In the genomic region with DNA sequence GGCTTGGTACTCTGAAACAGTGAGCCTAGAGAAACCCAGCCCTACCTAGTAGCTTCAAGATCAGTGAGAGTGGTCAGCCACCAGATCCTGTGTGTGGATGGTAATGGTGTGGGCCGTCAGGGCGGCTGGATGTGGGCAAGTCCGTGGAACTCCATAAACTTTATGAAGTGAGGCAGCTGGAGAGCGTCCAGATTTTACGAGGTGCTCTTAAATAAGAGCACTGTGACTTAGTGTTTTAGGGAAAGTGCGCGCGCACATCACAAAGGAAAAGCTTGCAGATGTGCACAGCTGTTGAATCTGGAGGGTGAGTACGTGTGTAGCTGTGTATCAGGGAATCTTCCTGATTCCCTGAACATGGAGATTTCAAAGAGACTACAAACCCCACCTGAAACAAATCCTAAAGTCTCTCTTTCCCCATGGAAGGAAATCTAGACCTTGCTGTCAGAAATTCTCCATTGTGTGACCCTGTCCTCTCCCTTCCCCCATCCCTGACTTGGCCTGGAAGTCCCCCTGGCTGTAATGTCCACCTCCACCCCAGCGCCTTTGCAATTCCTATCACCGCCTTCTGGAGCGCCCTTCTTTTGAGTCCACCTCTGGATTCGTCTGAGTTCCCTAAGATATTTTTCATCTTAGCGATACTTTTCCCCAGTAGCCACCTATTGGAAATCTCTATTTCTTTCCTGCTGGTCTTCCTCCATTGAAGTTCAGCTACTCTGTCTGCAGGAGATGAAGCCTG, we compare ENCODE assay signal across 12 mouse cellular contexts.
DNase-seq lines count a peak whose midpoint lies in the region; ATAC-seq and TF ChIP-seq lines count a peak whose summit lies in the region.
"Had no signal": no experiment of that assay in that cellular context is flagged by ENCODE, and none has a peak within 500 bp of the region (broad histone marks: within the 10 kb centered on the region; RNA-seq: fewer than 3 reads in every experiment).

No protein-coding gene starts in this region.

- DNase-seq in kidney, adult 11 months: no peak
- DNase-seq in midbrain, embryonic 14.5 days: no peak
- DNase-seq in limb, embryonic 11.5 days (ENCODE audit: low spot score): peak; percentile 77
- DNase-seq in stomach, postnatal 0 days (ENCODE audit: low spot score): no peak
- DNase-seq in adrenal gland, postnatal 14 days: no peak
- DNase-seq: cerebellum, adult 8-10 months; heart, adult 2 months; liver, embryonic 13.5 days; thymus, postnatal 14 days had no signal

- no peak for TF ChIP-seq EP300 in stomach, postnatal 0 days (optimal IDR thresholded peaks at IDR 0.05)

- peak overlapping the region; percentile 56 for H3K27ac ChIP-seq in kidney, embryonic 15.5 days
- H3K27ac ChIP-seq in midbrain, embryonic 15.5 days: peak overlapping the region; percentile 7; the same call in 1 of the 2 replicates
- H3K27ac ChIP-seq in midbrain, embryonic 14.5 days (replicated peaks; ENCODE audit: low read depth, low read length): no peak overlapping the region; the same call in 1 of the 2 replicates
- H3K27ac ChIP-seq in limb, embryonic 11.5 days (replicated peaks; ENCODE audit: low read depth, low read length): no peak overlapping the region
- H3K27ac ChIP-seq in stomach, postnatal 0 days (replicated peaks): no peak overlapping the region
- H3K27ac ChIP-seq: embryonic facial prominence, embryonic 10.5 days; heart, adult 2 months; liver, embryonic 13.5 days had no signal

- H3K36me3 ChIP-seq in kidney, embryonic 15.5 days: no peaks in the 10 kb centered on the region
- no peaks in the 10 kb centered on the region for H3K36me3 ChIP-seq in midbrain, embryonic 15.5 days (replicated peaks)
- H3K36me3 ChIP-seq in midbrain, embryonic 14.5 days (ENCODE audit: control insufficient read depth, insufficient read depth, low read length): no peaks in the 10 kb centered on the region
- no peaks in the 10 kb centered on the region for H3K36me3 ChIP-seq in limb, embryonic 11.5 days (ENCODE audit: control insufficient read depth, insufficient read depth, low read length)
- H3K36me3 ChIP-seq in stomach, postnatal 0 days (ENCODE audit: control insufficient read depth, insufficient read depth, low read length): no peaks in the 10 kb centered on the region
- H3K36me3 ChIP-seq: embryonic facial prominence, embryonic 10.5 days; liver, embryonic 13.5 days had no signal

- peak; percentile 35 for TF ChIP-seq CTCF in stomach, postnatal 0 days (IDR thresholded peaks at IDR 0.05; ENCODE audit: low read depth)

- no peaks in the 10 kb centered on the region for H3K27me3 ChIP-seq in kidney, embryonic 15.5 days
- no peaks in the 10 kb centered on the region for H3K27me3 ChIP-seq in midbrain, embryonic 15.5 days (replicated peaks)
- no peaks in the 10 kb centered on the region for H3K27me3 ChIP-seq in midbrain, embryonic 14.5 days (ENCODE audit: control insufficient read depth, insufficient read depth, low read length)
- H3K27me3 ChIP-seq in limb, embryonic 11.5 days (ENCODE audit: control insufficient read depth, insufficient read depth, low read length): no peaks in the 10 kb centered on the region
- H3K27me3 ChIP-seq in stomach, postnatal 0 days (ENCODE audit: control insufficient read depth, insufficient read depth, low read length): no peaks in the 10 kb centered on the region
- H3K27me3 ChIP-seq: liver, embryonic 13.5 days had no signal

- WGBS in kidney, embryonic 15.5 days: 37% methylated on average over 14 of the region's 14 CpGs
- 87% methylated on average over 14 of the region's 14 CpGs for WGBS in midbrain, embryonic 15.5 days
- WGBS in midbrain, embryonic 14.5 days: 85% methylated on average over 14 of the region's 14 CpGs
- WGBS in limb, embryonic 11.5 days: 35% methylated on average over 14 of the region's 14 CpGs
- 64% methylated on average over 14 of the region's 14 CpGs for WGBS in stomach, postnatal 0 days

- peak; percentile 44; the same call in 1 of the 2 replicates for ATAC-seq in kidney, embryonic 15.5 days (replicated peaks; ENCODE audit: low FRiP score)
- ATAC-seq in midbrain, embryonic 15.5 days (replicated peaks): no peak
- ATAC-seq in midbrain, embryonic 14.5 days (ENCODE audit: low FRiP score, low TSS enrichment): no peak
- ATAC-seq in limb, embryonic 11.5 days (ENCODE audit: insufficient number of reproducible peaks, low FRiP score, low TSS enrichment, low read depth): peak; percentile 87
- no peak for ATAC-seq in stomach, postnatal 0 days (ENCODE audit: low FRiP score, low TSS enrichment)

- no peaks in the 10 kb centered on the region for H3K9me3 ChIP-seq in kidney, embryonic 15.5 days (replicated peaks)
- H3K9me3 ChIP-seq in midbrain, embryonic 15.5 days: no peaks in the 10 kb centered on the region
- no peaks in the 10 kb centered on the region for H3K9me3 ChIP-seq in midbrain, embryonic 14.5 days (ENCODE audit: control insufficient read depth, low read length)
- H3K9me3 ChIP-seq in limb, embryonic 11.5 days (ENCODE audit: control insufficient read depth, low read length): no peaks in the 10 kb centered on the region
- no peaks in the 10 kb centered on the region for H3K9me3 ChIP-seq in stomach, postnatal 0 days (ENCODE audit: control insufficient read depth, low read length)
- H3K9me3 ChIP-seq: embryonic facial prominence, embryonic 10.5 days; liver, embryonic 13.5 days had no signal

- H3K4me2 ChIP-seq in kidney, embryonic 15.5 days: no peak overlapping the region
- H3K4me2 ChIP-seq in midbrain, embryonic 15.5 days: no peak overlapping the region
- H3K4me2 ChIP-seq in midbrain, embryonic 14.5 days (ENCODE audit: low read length): no peak overlapping the region
- no peak overlapping the region for H3K4me2 ChIP-seq in limb, embryonic 11.5 days (ENCODE audit: low read depth, severe bottlenecking)
- no peak overlapping the region for H3K4me2 ChIP-seq in stomach, postnatal 0 days (replicated peaks; ENCODE audit: low read depth)
- H3K4me2 ChIP-seq: liver, embryonic 13.5 days had no signal

- H3K9ac ChIP-seq in kidney, embryonic 15.5 days: no peak overlapping the region
- no peak overlapping the region for H3K9ac ChIP-seq in midbrain, embryonic 15.5 days
- H3K9ac ChIP-seq in midbrain, embryonic 14.5 days (replicated peaks; ENCODE audit: low read length): no peak overlapping the region
- H3K9ac ChIP-seq in limb, embryonic 11.5 days (ENCODE audit: low read length): no peak overlapping the region
- H3K9ac ChIP-seq in stomach, postnatal 0 days (ENCODE audit: low read length): no peak overlapping the region
- H3K9ac ChIP-seq: liver, embryonic 13.5 days had no signal

- no peak overlapping the region for H3K4me3 ChIP-seq in kidney, embryonic 15.5 days (replicated peaks)
- H3K4me3 ChIP-seq in midbrain, embryonic 15.5 days: no peak overlapping the region
- H3K4me3 ChIP-seq in midbrain, embryonic 14.5 days (replicated peaks; ENCODE audit: low read depth, low read length): no peak overlapping the region
- H3K4me3 ChIP-seq in limb, embryonic 11.5 days (ENCODE audit: low read depth, low read length): no peak overlapping the region
- no peak overlapping the region for H3K4me3 ChIP-seq in stomach, postnatal 0 days (ENCODE audit: low read depth, low read length)
- H3K4me3 ChIP-seq: embryonic facial prominence, embryonic 10.5 days; heart, adult 2 months; liver, embryonic 13.5 days had no signal

- H3K4me1 ChIP-seq in kidney, embryonic 15.5 days: peaks cover 34% of the 10 kb centered on the region
- H3K4me1 ChIP-seq in midbrain, embryonic 15.5 days: peaks cover 7% of the 10 kb centered on the region; the same call in 1 of the 2 replicates
- H3K4me1 ChIP-seq in midbrain, embryonic 14.5 days (ENCODE audit: control insufficient read depth, insufficient read depth, low read length): no peaks in the 10 kb centered on the region
- 0 out of 2 replicates have a peak, but pooled peaks cover 4% of the 10 kb centered on the region for H3K4me1 ChIP-seq in limb, embryonic 11.5 days (ENCODE audit: control insufficient read depth, insufficient read depth, low read length)
- no peaks in the 10 kb centered on the region for H3K4me1 ChIP-seq in stomach, postnatal 0 days (replicated peaks; ENCODE audit: control insufficient read depth, insufficient read depth)
- H3K4me1 ChIP-seq: liver, embryonic 13.5 days had no signal

Comparison
In these comparisons a context has a peak if more than half of its experiments do, and no peak if none do; other contexts are left out.
1. H3K27ac ChIP-seq: peak in kidney, embryonic 15.5 days (single experiment) and midbrain, embryonic 15.5 days (single experiment); none in midbrain, embryonic 14.5 days (single experiment), limb, embryonic 11.5 days (single experiment) and stomach, postnatal 0 days (single experiment).
2. ATAC-seq: peak in kidney, embryonic 15.5 days (single experiment) and limb, embryonic 11.5 days (single experiment); none in midbrain, embryonic 15.5 days (single experiment), midbrain, embryonic 14.5 days (single experiment) and stomach, postnatal 0 days (single experiment).